Mouse (Mus musculus): Measurements from ENCODE around the gene Prkcb. TPM values are rescaled to one million over a fixed set of nuclear protein-coding genes. Genes with fewer than 3 reads are reported as not detected.

Prkcb gene
- total RNA-seq, 4 experiments from 2014 or later, result 1.6 to 4.8 (median 2.1) TPM

DNA sequence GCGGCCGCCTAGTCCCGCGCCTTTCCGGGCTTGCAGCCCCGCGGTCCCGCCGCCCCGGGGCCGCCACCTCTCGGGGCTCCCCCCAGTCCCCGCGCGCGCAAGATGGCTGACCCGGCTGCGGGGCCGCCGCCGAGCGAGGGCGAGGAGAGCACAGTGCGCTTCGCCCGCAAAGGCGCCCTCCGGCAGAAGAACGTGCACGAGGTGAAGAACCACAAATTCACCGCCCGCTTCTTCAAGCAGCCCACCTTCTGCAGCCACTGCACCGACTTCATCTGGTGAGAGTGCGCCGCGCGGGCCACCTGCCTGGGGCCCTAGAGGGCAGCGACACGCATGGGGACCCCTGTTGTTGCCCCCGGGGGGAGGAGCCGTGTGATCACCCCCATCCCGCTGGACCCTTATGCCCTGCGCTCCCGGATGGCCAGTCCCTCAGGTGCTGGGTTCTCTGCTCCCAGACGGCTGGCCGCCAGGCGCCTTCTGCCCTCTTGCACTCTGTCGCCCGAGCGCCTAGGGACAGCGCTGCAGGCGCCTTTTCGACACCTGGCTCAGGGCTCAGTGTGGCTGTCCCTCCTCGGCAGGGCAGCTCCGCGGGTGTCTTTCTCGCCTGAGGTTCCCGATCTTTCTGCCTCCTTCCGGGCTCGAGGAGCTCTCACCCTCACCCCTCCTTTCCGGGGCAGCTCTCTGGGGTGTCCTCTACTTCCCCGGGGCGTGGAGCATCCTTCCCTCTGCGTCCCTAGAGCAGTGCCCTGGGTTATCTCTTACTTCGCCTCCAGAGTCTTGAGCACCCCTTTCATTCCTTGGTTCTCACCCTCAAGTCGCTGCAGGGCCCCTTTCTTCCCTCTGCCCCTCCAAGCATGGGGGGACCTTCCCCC is 926 bp downstream of the Prkcb start:
- peak; percentile 7 for DNase-seq (ENCODE audit: low spot score)

DNA sequence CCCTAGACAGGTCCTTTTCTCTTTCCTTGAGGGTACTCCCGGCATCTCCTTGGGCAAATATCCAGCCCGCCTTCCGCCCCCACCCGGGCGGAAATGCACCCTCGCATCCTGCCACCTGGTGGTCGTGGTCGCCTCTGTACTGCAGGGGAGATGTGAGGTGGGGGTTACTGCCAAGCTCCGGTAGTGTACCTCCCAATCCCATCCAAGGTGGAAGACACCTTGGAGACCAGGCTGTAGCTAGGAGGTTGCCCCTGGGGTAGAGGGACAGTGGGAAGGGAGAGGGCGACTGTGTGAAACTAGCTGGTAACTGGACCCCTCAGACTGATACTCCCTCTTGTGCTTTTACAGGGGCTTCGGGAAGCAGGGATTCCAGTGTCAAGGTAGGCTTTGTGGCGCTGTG is 1.6 kb downstream of the Prkcb start:
- no peak for DNase-seq (ENCODE audit: low spot score)

DNA sequence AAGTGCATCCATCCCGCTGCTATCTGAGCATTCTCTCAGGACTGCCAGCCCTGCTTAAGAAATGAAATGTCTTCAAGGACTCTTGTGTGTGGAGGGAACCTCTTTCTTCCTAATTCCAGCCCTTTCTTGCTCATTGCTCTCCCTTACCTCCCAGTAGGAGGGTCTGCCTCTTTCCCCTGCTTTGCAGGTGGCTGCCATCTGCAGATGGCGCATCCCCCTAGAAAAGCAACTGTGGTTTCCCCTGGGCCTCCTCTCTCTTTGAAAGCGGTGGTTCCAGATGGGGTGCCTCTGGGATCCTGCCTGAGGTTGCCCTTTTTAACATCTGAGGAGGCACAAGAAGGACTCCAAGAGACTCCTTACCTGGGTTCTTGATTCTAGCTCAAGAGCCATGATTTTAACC is 2.2 kb downstream of the Prkcb start:
- no peak for DNase-seq (ENCODE audit: low spot score)

DNA sequence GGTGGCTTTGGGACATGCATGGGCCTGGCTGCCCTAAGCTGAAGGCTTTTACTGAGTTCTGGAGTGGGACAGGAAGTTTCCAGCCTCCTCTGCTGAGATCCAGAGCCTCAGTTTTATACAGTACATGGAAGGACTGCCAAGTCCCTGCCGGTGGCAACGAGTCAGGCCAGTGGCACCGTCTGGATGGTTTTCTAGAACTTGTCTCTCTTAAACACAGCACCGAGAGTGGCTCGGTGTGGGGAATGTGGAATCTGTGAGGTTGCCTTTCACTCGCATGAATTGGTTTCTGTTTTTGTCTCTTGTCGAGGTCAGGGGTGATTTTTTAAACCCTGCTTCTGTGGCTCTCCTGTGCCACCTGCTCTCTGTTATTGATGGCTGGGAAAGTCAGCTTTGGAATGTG is 3.6 kb downstream of the Prkcb start:
- DNase-seq (ENCODE audit: low spot score), result no peak

DNA sequence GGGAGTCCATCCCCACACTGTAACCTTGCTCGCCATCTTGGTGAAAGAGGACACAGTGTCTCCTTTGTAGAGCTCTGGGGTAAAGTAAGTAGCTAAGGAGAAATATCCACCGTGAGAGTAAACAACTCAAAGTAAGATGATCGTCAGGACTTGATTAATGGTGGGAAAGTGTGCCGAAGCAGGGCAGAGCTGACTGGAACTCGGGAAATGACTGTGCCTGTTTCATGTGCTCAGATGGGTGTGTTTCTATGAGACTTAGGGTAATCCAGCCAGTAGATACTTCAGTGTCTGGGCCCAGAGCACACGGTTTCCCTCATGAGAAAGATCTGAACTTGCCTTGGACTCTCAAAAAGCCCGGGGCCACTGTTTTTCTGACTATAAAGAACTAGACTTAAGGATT is 5.6 kb downstream of the Prkcb start:
- no peak for DNase-seq (ENCODE audit: low spot score)

DNA sequence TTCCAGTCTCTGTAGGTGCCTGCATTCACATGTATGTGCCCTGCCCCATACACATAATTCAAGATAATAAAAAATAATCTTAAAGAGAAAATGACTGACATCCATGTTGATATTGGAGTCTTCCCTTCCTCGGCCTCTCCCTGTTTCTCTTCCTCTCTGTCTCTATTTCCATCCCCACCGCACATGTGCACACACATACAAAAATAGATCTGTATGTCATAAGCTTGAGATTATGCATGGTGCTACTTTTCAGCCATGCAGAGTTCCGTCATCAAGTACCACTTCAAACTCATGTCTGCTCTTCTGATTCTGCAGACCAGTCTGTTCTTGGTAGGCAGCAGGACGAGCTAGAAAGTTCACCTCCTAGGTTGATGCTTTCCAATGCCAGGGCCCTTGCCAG is 6.8 kb downstream of the Prkcb start:
- DNase-seq (ENCODE audit: low spot score), result no peak

DNA sequence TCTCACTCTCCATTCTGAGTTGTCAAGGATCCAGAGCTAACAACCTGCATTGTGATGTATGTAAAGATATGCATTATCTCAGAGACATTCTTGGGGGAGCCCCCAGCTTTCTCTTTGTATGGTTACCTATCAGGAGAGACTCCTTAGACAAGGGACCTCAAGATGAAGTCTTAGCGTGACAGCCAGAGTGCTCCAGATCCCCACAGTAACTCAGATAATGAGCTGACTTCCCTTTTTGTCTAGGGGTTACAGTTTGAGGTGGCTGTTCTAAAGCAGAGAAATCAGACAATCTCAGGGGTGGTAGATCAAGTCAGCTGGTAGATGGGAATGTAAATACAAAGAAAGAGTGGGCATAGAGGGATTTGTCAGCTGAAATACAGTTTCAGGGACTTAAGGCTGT is 7.8 kb downstream of the Prkcb start:
- DNase-seq (ENCODE audit: low spot score), result no peak

DNA sequence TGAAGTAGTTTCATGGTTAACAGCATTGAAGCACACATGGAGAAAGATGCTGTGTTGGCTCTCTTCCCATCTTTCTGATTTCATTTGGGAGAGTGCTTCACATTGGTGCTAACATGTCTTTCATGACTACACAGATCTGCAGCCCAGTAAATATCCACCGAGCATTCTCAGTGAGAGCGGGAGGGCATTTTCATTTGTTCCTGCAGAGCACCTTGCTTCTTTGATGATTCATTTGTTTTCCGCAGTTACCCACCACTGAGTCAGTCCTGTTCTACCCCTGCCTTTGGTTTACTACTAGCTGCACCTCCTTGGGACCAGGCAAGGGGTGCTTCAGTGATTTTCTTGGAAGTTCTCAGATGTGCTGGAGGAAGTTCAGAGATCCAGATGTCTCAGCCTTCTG is 8.3 kb downstream of the Prkcb start:
- DNase-seq (ENCODE audit: low spot score), result no peak

DNA sequence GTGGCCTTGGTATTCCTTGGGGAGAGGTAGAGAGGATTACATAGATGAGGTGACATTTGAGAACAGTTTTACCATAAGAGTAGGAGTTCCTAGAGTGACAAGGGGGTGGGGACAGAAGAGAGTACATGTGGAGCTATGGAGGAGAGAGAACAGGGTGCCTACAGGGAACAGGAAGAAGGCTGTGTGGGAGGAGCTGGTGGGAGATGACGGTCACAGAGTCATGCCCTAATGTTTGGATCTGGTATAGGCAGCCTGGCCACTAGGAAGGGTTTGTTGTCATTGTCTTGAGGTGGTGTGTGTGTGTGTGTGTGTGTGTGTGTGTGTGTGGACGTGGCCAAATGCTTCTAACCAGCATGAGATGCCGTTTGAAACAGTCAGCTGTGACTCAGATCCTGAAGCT is 9.1 kb downstream of the Prkcb start:
- no peak for DNase-seq (ENCODE audit: low spot score)

DNA sequence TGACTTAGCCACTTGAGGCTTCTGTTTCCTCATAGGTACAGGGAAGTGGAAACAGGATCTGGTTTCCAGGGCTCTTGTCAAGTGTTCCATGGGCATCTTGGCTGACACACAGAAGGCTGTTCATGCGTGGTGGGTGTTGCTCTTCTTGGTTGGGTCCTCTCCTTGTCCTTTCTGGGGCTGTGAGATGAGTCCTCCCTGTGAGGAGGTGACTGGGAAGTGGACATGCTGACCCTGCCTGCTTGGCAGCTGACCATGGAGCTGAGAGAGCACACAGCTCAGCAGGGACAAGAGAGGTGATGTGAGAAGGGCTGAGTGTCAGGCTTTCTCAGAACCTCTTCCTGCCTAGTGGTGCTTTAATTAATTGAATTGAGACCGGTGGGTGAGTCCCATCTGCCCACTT is 10.2 kb downstream of the Prkcb start:
- DNase-seq (ENCODE audit: low spot score), result no peak

DNA sequence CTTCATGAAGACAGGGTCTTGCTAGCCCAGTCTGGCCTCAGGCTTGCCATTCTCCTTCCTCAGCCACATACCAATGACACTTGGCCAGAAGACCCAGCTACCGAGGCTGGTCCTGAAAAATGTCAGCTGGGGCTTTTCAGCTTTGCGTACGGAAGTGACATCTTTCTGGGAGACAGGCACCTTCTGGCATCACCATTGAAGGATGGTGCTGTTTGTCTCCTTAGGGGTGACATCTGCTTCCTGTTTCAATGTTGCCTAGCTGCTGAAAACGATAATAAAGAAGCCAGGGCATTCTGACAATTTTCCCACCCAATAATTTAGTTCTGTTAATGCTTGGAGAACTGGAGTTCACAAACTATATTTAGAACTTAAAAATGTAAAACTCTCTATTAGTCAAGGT is 12.0 kb downstream of the Prkcb start:
- DNase-seq (ENCODE audit: low spot score), result no peak

DNA sequence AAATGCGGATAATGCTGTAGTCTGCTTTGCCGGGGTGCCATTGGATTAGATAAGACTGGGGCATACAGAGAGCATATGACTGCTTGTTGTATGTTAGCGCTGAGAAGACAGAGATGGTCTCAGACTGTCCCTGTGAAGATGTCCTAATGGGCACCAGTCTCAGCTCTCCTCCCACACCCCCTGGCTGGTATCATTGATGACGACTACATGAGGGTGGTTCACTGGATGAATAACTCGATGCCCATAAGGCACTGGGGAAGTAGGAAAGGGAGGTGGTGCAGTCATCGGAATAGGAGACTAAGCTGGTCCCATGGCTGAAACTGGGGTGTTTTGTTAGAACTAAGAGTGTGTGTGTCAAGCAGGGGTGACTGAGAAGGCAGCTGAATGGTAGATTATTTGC is 14.0 kb downstream of the Prkcb start:
- no peak for DNase-seq (ENCODE audit: low spot score)

DNA sequence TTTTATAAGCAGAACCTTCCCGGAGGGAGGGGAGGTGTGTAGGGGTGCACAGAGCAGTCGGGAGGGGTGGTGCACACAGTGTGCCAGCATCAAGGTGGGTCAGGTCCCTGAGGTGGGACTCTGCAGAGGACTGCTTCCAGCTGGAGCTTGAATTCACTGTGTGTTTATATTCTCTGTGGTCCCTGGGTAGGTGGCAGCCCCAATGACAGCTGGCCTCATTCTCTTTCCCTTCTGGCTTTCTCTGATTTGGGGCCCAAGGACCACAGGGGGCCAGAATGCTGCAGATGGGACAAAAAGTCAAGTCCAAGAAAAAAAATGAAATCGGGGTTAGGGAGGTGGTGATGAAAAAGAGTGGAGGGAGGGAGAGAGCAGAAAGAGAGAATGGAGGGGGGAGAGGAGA is 15.4 kb downstream of the Prkcb start:
- no peak for DNase-seq (ENCODE audit: low spot score)

DNA sequence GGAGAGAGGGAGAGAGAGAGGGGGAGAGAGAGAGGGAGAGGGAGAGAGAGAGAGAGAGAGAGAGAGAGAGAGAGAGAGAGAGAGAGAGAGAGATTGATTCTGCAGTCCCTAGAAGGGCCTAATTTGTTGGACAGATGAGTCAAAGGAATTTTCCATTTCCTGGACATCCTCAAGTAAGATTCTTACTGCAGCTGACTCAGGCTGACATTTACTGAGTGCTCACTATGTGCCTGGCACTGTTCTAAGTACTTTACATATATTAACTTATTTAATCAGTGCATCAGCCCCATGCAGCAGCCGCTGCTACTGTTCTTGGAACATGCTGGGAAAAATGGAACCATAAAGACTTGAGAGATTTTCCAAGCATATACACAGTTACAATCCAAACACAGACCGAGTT is 16.0 kb downstream of the Prkcb start:
- DNase-seq (ENCODE audit: low spot score), result no peak

DNA sequence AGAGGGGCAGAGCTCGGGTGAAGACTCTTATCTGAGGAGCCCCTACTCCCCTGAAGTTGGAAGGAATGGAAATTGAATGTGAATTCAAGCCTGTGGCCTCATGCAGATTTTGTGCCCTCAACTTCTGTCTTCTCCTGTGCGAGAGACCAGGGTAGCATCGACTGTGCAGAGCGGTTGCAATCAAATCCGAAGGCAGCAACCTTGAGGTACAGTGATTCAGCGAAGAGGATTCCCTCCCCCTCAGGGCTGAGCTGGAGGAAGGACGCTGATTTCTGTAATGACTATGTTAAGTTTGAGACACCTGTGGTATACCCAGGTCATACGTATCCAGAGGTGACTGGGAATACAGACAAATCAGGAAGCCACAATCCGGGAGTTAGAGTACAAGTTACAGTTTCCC is 18.7 kb downstream of the Prkcb start:
- no peak for DNase-seq (ENCODE audit: low spot score)

DNA sequence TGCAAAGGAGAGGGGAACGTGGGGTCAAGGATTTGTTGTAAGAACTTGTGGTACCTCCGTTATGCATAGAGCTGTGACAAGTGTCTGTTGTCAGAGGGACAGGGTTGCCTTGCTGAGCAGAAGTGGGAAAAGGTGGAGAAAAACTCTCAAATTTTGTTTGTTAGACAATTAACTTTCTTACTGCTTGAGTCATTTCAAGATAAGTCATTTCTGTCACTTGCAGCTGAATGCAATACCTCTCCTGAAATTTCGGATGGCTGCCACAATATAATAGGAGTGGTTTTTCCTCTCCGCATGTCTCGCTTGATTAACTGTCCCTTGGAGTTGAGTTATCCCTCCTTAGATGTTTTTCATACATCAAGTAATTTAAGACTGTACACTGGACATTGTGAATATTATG is 20.1 kb downstream of the Prkcb start:
- no peak for DNase-seq (ENCODE audit: low spot score)

DNA sequence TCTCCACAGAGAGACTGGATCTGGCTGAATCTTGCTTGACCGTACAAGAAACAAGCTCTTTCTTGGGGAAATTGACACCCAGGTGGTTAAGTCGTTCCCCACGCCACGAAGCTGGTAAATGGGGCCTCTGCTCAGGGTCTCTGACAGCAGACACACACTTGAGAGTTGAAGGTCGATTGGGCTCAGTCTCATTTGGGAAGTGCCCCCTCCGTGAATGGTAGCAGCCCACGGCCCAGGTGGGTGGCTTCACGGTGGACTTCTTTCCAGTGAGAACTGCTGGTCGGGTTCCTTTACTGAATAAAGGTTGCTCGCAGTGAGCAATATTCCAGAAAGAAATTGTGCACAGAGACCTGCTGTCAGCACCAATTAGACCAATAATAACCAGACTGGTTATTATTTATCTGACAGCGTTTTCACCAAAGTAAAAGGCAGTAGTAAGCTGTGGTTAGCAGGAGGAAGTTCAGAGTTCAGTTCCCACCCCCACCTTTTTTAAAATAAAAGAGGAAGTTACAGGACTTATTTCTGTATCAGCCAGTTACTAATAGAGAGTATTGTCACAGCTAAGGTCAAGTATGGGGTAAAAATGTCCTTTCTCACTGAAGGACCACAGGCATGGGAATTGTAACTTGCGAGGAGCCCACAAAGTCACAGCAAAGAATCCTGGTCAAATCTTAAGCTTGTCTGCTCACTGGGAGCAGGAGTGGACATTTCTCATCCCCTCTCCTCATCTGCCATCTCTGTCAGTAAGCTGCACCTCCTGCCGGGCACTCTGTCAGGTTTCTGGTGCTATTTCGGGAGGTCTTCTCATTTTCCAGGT is 21.6 kb downstream of the Prkcb start:
- no peak for DNase-seq (ENCODE audit: low spot score)

DNA sequence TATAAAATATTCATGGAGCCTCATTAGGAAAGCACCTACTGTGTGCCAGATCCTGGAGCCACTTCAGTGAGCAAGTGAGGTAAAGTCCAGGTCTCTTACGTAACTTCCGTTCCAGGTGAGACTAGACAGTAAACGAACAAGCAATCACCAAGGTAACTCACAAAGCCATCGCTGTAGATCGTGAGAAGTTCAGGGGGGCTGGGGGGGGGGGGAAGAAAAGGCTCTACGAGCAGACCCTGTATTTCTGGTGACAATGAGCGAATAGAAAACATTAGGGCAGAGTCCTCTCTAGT is 22.1 kb downstream of the Prkcb start:
- DNase-seq (ENCODE audit: low spot score), result no peak

DNA sequence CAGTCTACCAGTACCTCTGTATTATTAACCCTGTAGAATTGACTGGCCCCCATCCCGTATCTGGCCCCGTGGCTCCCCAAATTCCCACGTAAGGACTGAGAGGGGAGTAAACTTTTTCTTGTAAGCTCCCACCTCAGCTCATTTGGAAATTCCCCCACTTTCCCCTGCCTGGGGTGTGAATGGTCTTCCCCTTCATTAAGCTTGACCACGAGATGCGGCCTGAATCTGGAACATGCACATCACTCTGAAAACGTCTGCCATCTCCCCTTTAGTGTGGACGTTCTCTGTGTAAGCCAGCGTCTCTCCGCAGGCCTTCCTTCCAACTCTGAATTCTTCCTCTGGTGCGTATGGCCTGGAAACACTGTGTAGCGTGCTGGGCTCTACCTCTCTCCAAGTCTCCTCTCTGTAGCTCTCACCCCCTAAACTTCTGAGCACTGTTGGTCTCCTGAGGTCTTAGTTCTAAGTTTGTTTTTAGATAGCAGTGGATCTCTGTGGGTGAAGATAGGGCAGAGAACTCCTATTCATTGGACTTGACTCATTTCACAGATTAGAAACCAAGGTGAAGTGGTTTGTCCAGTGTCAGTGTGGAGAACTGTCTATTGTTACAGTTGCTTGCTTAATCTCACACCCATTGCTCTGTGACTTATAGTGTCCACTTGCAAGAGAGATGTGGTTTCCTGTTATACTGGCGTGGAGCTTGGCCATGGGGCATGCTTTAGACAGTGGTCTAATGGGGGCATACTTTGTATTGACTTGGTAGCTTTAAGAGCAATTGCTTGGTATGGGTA is 25.3 kb downstream of the Prkcb start:
- DNase-seq (ENCODE audit: low spot score), result no peak

DNA sequence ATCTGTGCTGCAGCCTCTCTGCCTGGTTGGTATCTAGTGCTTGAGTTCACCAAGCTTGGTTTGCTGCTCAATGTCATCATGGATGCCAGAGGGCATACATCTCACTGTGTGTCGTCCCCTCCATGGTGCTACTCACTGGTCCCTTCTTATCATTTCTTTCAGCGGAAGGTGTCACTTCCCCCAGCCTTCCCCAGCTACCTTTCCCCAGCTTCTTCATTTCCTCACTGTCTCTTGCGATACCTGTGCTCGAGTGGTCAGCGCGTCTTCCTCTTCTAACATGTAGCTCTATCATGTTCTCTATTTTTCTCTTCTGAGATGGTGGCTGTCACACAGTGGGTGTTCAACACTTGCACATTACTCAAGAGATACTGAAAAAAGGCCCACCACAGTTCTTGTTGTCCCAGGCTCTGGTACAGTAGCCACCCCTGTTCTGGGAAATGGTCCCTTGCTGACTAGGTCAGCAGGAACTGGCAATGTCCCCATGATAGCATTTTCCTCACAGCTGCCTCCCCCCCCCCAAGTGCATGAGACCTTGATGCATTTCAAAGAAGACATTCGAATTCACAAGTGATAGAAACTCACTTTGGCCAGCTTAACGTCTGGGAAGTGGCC is 27.3 kb downstream of the Prkcb start:
- no peak for DNase-seq (ENCODE audit: low spot score)

DNA sequence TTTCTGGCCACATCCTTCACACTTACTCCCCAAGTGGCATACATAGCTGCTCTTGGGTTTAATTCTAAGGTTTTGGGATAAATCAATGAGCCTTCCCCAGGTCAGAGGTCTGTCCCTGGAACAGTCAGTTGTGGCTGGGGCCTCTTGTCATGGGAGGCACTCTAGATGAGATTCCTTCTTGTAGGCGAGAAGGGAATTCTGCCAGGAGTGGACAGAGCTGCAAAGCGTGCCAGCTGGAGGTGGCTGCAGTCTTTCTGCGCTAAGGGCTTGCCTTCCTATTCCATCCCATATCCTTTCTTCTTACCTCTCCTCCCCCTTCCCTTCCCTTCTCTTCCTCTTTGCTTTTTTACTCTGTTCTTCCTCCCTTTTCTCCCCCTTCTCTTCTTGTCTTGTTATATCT is 28.1 kb downstream of the Prkcb start:
- no peak for DNase-seq (ENCODE audit: low spot score)

DNA sequence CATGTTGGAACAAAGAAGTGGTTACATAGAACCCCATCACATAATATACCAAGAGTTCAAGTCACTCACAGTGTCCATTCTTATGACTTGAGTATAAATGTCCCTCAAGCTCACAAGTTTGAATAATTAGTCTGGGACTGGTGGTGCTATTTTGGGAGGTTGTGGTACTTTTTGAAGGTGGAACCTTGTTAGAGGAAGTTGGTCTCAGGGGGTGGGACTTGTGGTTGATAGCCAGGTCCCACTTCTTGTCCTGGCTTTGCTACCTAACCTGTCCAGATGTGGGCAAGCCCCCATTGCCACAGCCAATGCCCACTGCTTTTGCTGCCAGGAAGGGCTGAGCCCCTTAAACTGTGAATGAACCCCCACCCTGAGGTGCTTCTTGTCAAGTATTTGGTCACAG is 28.9 kb downstream of the Prkcb start:
- no peak for DNase-seq (ENCODE audit: low spot score)
